Mouse (Mus musculus) stomach, embryonic 15.5 days (tissue): ENCODE measurements at regions not wholly inside any gene's neighbourhood (a gene's known extent, or its start where the extent isn't known, plus 50 kb on each side); places are given as distances from the start of the nearest gene placed in this dataset.

ENCODE experiments used
- ATAC-seq: fragments of 200-750 bp; cut with Nextera tagmentation; 2 replicates; pipeline ENCODE4 v1.8.0; 2017; ENCODE audit warnings: low read depth, moderate number of reproducible peaks, moderate TSS enrichment; ENCODE audit not compliant: insufficient read depth, low FRiP score
- H3K27ac ChIP-seq: fragments of 300-500 bp; sonication (generic); 2 replicates; pipeline ENCODE4 v1.5.1; 2015; ENCODE audit warnings: mild to moderate bottlenecking, inconsistent platforms
- H3K27me3 ChIP-seq: fragments of 300-500 bp; sonication (generic); replicated peaks from 2 replicates; pipeline ENCODE4 v1.6.1; 2015; ENCODE audit warnings: inconsistent platforms
- H3K36me3 ChIP-seq: fragments of 300-500 bp; sonication (generic); 2 replicates; pipeline ENCODE4 v1.6.1; 2015; ENCODE audit warnings: inconsistent platforms
- H3K4me1 ChIP-seq: fragments of 300-500 bp; sonication (generic); 2 replicates; pipeline ENCODE4 v1.6.1; 2015; ENCODE audit warnings: inconsistent platforms
- H3K4me2 ChIP-seq: fragments of 300-500 bp; sonication (generic); 2 replicates; pipeline ENCODE4 v1.6.1; 2015; ENCODE audit warnings: mild to moderate bottlenecking, inconsistent platforms
- H3K4me3 ChIP-seq: fragments of 300-500 bp; sonication (generic); replicated peaks from 2 replicates; pipeline ENCODE4 v1.5.1; 2015; ENCODE audit warnings: inconsistent platforms
- H3K9ac ChIP-seq: fragments of 300-500 bp; sonication (generic); 2 replicates; pipeline ENCODE4 v1.6.1; 2015; ENCODE audit warnings: inconsistent platforms
- H3K9me3 ChIP-seq: fragments of 300-500 bp; sonication (generic); 2 replicates; pipeline ENCODE4 v1.6.1; 2016; ENCODE audit warnings: inconsistent platforms
- WGBS: fragments of 180-500 bp; shearing (Covaris S2); methylation state at CpG from one replicate; pipeline ENCODE4 v1.1.7; 2015; 5-methylcytosine and 5-hydroxymethylcytosine counted together

GRCm38 (mm10) chr2:75472489-75472888 is 186.6 kb upstream of the Hnrnpa3 start:
- H3K4me1 ChIP-seq, result no peaks in the 10 kb centered on the region
- ATAC-seq, result no peak
- H3K4me3 ChIP-seq, result no peak overlapping the region
- H3K4me2 ChIP-seq, result no peak overlapping the region
- no peak overlapping the region for H3K9ac ChIP-seq
- no peaks in the 10 kb centered on the region for H3K36me3 ChIP-seq
- H3K27ac ChIP-seq, result no peak overlapping the region
- 84% methylated on average over 9 of the region's 9 CpGs for WGBS
- H3K9me3 ChIP-seq, result no peaks in the 10 kb centered on the region
- H3K27me3 ChIP-seq, result no peaks in the 10 kb centered on the region

GRCm38 (mm10) chr2:75474509-75474908 is 184.6 kb upstream of the Hnrnpa3 start:
- WGBS, result 62% methylated on average over 6 of the region's 6 CpGs
- no peak overlapping the region for H3K4me3 ChIP-seq

DNA sequence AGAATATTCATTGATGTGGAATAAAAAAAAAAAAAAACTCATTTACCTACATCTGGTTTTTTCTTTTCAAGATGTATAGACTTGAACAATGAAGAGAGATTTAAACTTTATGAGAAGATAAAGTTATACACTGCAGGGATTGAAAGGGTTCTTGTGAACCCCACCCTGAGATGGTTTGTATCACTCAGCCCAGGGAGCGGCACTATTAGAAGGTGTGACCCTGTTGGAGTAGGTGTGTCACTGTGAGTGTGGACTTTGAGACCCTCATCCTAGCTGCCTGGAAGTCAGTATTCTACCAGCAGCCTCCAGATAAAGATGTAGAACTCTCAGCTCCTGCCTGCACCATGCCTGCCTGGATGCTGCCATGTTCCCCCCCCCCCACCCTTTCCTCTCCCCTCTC is 182.7 kb upstream of the Hnrnpa3 start:
- H3K27me3 ChIP-seq, result no peaks in the 10 kb centered on the region
- WGBS, result 74% methylated on average over 1 of the region's 1 CpGs
- H3K9me3 ChIP-seq, result no peaks in the 10 kb centered on the region
- ATAC-seq, result no peak
- H3K4me1 ChIP-seq, result no peaks in the 10 kb centered on the region
- H3K27ac ChIP-seq, result no peak overlapping the region
- H3K9ac ChIP-seq, result no peak overlapping the region
- no peaks in the 10 kb centered on the region for H3K36me3 ChIP-seq
- no peak overlapping the region for H3K4me2 ChIP-seq
- no peak overlapping the region for H3K4me3 ChIP-seq

More at GRCm38 (mm10) chr2:75474509-75474908, 184.6 kb upstream of the Hnrnpa3 start:
- Histone ChIP-seq H3K4me2 (no peak overlapping the region), H3K27me3 (no peaks in the 10 kb centered on the region), H3K27ac (no peak overlapping the region), H3K9me3 (no peaks in the 10 kb centered on the region), H3K9ac (no peak overlapping the region), H3K36me3 (no peaks in the 10 kb centered on the region), H3K4me1 (no peaks in the 10 kb centered on the region)
- ATAC-seq, result no peak

- H3K4me1 ChIP-seq, result no peaks in the 10 kb centered on the region
- H3K9ac ChIP-seq, result no peak overlapping the region
- no peak overlapping the region for H3K4me2 ChIP-seq
- H3K4me3 ChIP-seq, result no peak overlapping the region
- ATAC-seq, result no peak
- no peaks in the 10 kb centered on the region for H3K36me3 ChIP-seq
- H3K27ac ChIP-seq, result no peak overlapping the region
- no peaks in the 10 kb centered on the region for H3K9me3 ChIP-seq
- no peaks in the 10 kb centered on the region for H3K27me3 ChIP-seq
- 75% methylated on average over 8 of the region's 8 CpGs for WGBS
These were observed 182.0 kb upstream of the Hnrnpa3 start for GRCm38 (mm10) chr2:75477076-75477475.

- H3K4me2 ChIP-seq, result no peak overlapping the region
- no peak overlapping the region for H3K27ac ChIP-seq
- no peaks in the 10 kb centered on the region for H3K27me3 ChIP-seq
- WGBS, result 80% methylated on average over 5 of the region's 5 CpGs
- no peak overlapping the region for H3K4me3 ChIP-seq
- H3K9me3 ChIP-seq, result no peaks in the 10 kb centered on the region
- no peaks in the 10 kb centered on the region for H3K36me3 ChIP-seq
- no peaks in the 10 kb centered on the region for H3K4me1 ChIP-seq
- H3K9ac ChIP-seq, result no peak overlapping the region
- ATAC-seq, result no peak
These were observed 179.5 kb upstream of the Hnrnpa3 start for GRCm38 (mm10) chr2:75479546-75479945.

DNA sequence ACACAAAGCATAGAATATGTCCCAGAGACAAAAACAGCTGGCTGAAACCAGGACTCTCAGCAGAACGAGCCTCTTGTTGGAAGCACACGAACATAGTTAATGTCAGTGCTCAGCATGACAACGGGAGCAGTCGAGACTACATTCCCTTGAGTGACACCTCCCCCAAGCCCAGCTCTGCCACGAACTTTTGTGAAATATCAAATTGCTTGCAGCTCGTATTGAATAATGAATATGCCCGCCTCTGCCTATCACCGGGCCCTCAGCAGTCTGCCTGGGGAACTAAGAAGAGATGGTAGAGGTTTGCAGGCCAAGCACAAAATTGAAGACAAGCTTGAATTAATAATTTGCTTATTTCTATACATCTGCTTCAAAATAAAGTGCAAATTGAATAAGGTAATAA is 177.2 kb upstream of the Hnrnpa3 start:
- Histone ChIP-seq H3K4me3 (no peak overlapping the region), H3K4me2 (no peak overlapping the region), H3K36me3 (no peaks in the 10 kb centered on the region), H3K9me3 (no peaks in the 10 kb centered on the region), H3K27me3 (no peaks in the 10 kb centered on the region), H3K9ac (no peak overlapping the region), H3K4me1 (no peaks in the 10 kb centered on the region), H3K27ac (no peak overlapping the region)
- 60% methylated on average over 8 of the region's 8 CpGs for WGBS
- ATAC-seq, result no peak

- H3K9ac ChIP-seq, result no peak overlapping the region
- no peak overlapping the region for H3K4me2 ChIP-seq
- no peak overlapping the region for H3K27ac ChIP-seq
- ATAC-seq, result no peak
- no peaks in the 10 kb centered on the region for H3K9me3 ChIP-seq
- H3K27me3 ChIP-seq, result no peaks in the 10 kb centered on the region
- WGBS, result 65% methylated on average over 2 of the region's 2 CpGs
- H3K4me3 ChIP-seq, result no peak overlapping the region
- H3K36me3 ChIP-seq, result no peaks in the 10 kb centered on the region
- no peaks in the 10 kb centered on the region for H3K4me1 ChIP-seq
These were observed 176.6 kb upstream of the Hnrnpa3 start for GRCm38 (mm10) chr2:75482484-75482883.

- Histone ChIP-seq H3K27ac (no peak overlapping the region), H3K4me2 (no peak overlapping the region), H3K4me1 (no peaks in the 10 kb centered on the region), H3K27me3 (no peaks in the 10 kb centered on the region), H3K9me3 (no peaks in the 10 kb centered on the region), H3K9ac (no peak overlapping the region), H3K4me3 (no peak overlapping the region), H3K36me3 (no peaks in the 10 kb centered on the region)
- 40% methylated on average over 10 of the region's 10 CpGs for WGBS
- no peak for ATAC-seq
These were observed 174.1 kb upstream of the Hnrnpa3 start for GRCm38 (mm10) chr2:75484951-75485350.

DNA sequence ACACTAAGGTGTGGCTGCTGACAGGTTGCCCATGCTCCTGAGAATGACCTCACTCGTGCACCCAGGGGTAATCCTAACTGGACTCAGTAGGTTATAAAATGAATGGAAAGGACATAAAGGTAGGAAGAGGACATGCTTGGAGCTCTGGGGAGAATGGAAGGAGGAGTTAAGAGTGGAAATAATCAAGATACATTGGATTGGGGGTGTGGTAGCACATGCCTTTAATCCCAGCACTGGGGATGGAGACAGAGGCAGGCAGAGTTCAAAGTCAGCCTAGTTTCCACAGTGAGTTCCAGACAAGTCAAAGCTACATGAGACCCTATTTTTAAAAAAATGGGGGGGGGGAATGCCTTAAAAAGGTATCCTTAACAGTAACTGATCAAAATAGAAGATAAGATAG is 167.9 kb upstream of the Hnrnpa3 start:
- 68% methylated on average over 1 of the region's 1 CpGs for WGBS
- ATAC-seq, result no peak
- no peaks in the 10 kb centered on the region for H3K4me1 ChIP-seq
- no peaks in the 10 kb centered on the region for H3K36me3 ChIP-seq
- H3K9me3 ChIP-seq, result no peaks in the 10 kb centered on the region
- no peak overlapping the region for H3K4me3 ChIP-seq
- H3K27me3 ChIP-seq, result no peaks in the 10 kb centered on the region
- no peak overlapping the region for H3K4me2 ChIP-seq
- no peak overlapping the region for H3K27ac ChIP-seq
- H3K9ac ChIP-seq, result no peak overlapping the region

- H3K4me1 ChIP-seq, result no peaks in the 10 kb centered on the region
- no peak overlapping the region for H3K4me2 ChIP-seq
- H3K27me3 ChIP-seq, result no peaks in the 10 kb centered on the region
- H3K9ac ChIP-seq, result no peak overlapping the region
- 53% methylated on average over 3 of the region's 3 CpGs for WGBS
- H3K36me3 ChIP-seq, result no peaks in the 10 kb centered on the region
- H3K4me3 ChIP-seq, result no peak overlapping the region
- ATAC-seq, result no peak
- no peak overlapping the region for H3K27ac ChIP-seq
- no peaks in the 10 kb centered on the region for H3K9me3 ChIP-seq
These were observed 167.1 kb upstream of the Hnrnpa3 start for GRCm38 (mm10) chr2:75491789-75492500.

- 69% methylated on average over 4 of the region's 4 CpGs for WGBS
These were observed 166.6 kb upstream of the Hnrnpa3 start for GRCm38 (mm10) chr2:75492501-75492898.

DNA sequence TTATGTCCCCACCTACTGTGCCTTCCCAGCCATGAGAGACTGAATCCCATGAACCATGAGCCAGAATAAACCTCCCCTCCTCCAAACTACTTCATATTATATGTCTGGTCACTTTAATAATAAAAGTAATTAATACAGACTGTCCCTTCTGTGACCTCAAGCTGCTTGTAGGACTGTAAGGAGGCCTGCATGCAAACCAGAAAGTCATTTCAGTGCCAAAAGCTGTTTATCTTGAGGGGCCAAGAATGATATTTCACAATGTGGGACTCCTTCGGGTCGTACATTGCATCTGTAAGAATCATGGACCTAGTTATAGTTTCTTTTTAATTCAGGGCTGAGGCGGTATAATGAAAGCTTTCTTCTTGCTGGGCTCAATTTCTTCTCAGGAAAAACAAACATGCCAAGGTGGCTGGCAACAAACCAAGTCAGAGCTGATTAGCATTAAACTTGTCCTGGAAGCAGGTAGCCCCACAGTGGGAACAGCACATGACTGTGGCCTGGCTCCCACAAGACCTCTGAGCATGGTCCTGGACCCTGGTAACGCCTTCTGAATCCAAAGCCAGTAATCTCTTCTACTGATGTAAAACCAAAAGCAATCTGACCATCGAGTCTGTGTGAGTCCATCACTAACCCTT is 162.3 kb upstream of the Hnrnpa3 start:
- no peak overlapping the region for H3K4me2 ChIP-seq
- H3K27me3 ChIP-seq, result no peaks in the 10 kb centered on the region
- no peaks in the 10 kb centered on the region for H3K36me3 ChIP-seq
- no peaks in the 10 kb centered on the region for H3K4me1 ChIP-seq
- no peaks in the 10 kb centered on the region for H3K9me3 ChIP-seq
- WGBS, result 72% methylated on average over 5 of the region's 5 CpGs
- H3K9ac ChIP-seq, result no peak overlapping the region
- H3K4me3 ChIP-seq, result no peak overlapping the region
- H3K27ac ChIP-seq, result no peak overlapping the region
- ATAC-seq, result no peak

More at GRCm38 (mm10) chr2:75492501-75492898, 166.6 kb upstream of the Hnrnpa3 start:
- no peak for ATAC-seq
- Histone ChIP-seq H3K9ac (no peak overlapping the region), H3K4me3 (no peak overlapping the region), H3K9me3 (no peaks in the 10 kb centered on the region), H3K27me3 (no peaks in the 10 kb centered on the region), H3K4me2 (no peak overlapping the region), H3K36me3 (no peaks in the 10 kb centered on the region), H3K27ac (no peak overlapping the region), H3K4me1 (no peaks in the 10 kb centered on the region)
